Mouse (Mus musculus) megakaryocyte, embryonic 14.5 days (primary cell): ENCODE measurements around the gene Cadps.

Source experiments
- FLI1 ChIP-seq: IDR thresholded peaks from 2 replicates; pipeline ENCODE4 v1.6.1; 2012; ENCODE audit warnings: low read length, inconsistent platforms, mixed read lengths
- GATA1 ChIP-seq: IDR thresholded peaks from 3 replicates; pipeline ENCODE4 v1.6.1; 2012; ENCODE audit warnings: mixed read lengths, low read length, inconsistent platforms, borderline replicate concordance

- TF ChIP-seq GATA1, result no peak
- TF ChIP-seq FLI1, result no peak
Measured at GRCm38 (mm10) chr14:12821156-12821813, 1.6 kb downstream of the Cadps start.
